Mouse (Mus musculus): ENCODE data around the gene Slc25a30.

The Slc25a30 gene

GRCm38 (mm10) chr14:75735597-75735996, 51.2 kb downstream of the Slc25a30 start:
- DNase-seq = no peak

GRCm38 (mm10) chr14:75732631-75733030, 54.2 kb downstream of the Slc25a30 start:
- no peak for DNase-seq

- no peak for DNase-seq
Measured at GRCm38 (mm10) chr14:75731361-75731760, 55.5 kb downstream of the Slc25a30 start.

GRCm38 (mm10) chr14:75728111-75728510, 58.7 kb downstream of the Slc25a30 start:
- no peak for DNase-seq

GRCm38 (mm10) chr14:75727046-75727445, 59.8 kb downstream of the Slc25a30 start:
- no peak for DNase-seq

- DNase-seq = no peak
Measured at GRCm38 (mm10) chr14:75722816-75723215, 64.0 kb downstream of the Slc25a30 start.

- peak; percentile 50 for DNase-seq
Measured at GRCm38 (mm10) chr14:75721977-75722563, 64.8 kb downstream of the Slc25a30 start.

- DNase-seq = no peak
Measured at GRCm38 (mm10) chr14:75720121-75720520, 66.7 kb downstream of the Slc25a30 start.

GRCm38 (mm10) chr14:75716410-75716809, 70.4 kb downstream of the Slc25a30 start:
- DNase-seq = no peak

GRCm38 (mm10) chr14:75713661-75714060, 73.2 kb downstream of the Slc25a30 start:
- no peak for DNase-seq

- DNase-seq = no peak
Measured at GRCm38 (mm10) chr14:75712687-75713086, 74.2 kb downstream of the Slc25a30 start.

- no peak for DNase-seq
Measured at GRCm38 (mm10) chr14:75711731-75712130, 75.1 kb downstream of the Slc25a30 start.

All from right cerebral cortex, postnatal 25 days (tissue).